Mouse (Mus musculus) Muller cell, postnatal 12 days (primary cell): ENCODE results near the gene Pam16.

ENCODE experiments used
- DNase-seq: peaks from one replicate; pipeline ENCODE4 v3.0.0-alpha.2; 2015; ENCODE audit errors: inconsistent ontology term

The Pam16 gene

DNA sequence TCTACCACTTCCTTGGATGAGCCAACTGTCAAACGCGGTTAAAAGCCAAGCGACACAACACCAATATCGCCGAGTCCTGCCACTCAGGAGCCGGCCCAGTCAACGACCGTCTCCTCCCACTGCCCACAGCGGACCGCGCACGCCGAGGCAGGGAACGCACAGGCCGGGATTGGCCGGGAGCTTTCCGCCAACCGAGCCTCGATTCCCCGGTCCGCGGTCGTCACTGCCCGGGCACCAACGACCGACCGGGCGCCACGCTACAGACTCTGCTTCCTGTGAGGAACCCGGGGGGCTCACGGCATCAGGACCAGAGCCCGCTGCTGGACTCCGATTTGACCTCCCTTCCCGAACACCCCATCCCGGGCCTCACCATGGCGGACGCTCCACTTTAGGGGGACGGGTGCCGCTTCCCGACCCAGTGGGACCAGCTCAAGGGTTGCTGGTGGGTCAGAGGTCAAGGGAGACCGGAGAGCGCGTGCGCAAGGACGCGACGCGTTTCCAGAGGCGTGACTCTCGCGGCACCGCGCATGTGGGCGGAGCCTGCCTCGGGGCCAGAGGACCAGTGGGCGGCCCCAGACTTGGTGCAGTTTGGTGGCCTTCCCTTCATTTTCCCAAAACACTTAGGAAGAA, at the start of gene Pam16:
Pam16 (minus strand) TSS at position 508 of the 630 bp plus-strand sequence.
- peak; percentile 93 for DNase-seq

DNA sequence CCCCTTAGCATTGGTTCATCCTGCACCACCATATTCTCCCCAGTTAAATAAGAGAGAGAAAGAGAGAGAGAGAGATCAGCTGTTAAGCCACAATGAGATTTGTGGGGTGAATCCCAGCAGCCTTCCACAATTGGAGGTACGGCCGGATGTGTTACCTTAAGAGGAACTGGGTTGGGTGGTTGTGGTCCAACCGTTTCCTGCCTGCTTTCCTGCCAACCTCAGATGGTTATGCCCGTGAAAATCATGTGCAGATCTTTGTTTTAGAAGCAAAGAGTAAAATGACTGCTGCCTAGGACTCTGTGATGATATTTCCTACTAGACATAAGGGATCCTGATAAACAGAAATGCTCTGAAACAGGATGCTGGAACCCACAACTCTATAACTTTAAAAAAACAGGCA, 49.3 kb upstream of the Pam16 start:
- DNase-seq = no peak

DNA sequence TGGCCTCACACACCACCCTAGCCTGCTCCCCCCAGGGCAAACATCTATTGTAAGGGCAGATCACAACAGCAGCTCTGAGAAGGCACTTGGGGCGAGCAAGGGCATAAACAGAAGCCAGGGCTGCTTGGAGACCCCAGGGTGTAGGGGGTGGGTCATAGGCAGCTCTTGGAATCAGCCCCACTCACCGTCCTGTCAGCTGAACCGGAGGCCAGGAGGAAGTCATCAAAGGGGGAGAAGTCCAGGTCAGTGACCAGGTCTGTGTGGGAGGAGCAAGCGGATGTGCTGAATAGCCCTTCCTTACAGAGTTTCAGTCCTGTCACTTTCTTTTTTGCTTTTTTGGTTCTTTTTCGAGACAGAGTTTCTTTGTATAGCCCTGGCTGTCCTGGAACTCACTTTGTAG, 45.5 kb upstream of the Pam16 start:
- no peak for DNase-seq

DNA sequence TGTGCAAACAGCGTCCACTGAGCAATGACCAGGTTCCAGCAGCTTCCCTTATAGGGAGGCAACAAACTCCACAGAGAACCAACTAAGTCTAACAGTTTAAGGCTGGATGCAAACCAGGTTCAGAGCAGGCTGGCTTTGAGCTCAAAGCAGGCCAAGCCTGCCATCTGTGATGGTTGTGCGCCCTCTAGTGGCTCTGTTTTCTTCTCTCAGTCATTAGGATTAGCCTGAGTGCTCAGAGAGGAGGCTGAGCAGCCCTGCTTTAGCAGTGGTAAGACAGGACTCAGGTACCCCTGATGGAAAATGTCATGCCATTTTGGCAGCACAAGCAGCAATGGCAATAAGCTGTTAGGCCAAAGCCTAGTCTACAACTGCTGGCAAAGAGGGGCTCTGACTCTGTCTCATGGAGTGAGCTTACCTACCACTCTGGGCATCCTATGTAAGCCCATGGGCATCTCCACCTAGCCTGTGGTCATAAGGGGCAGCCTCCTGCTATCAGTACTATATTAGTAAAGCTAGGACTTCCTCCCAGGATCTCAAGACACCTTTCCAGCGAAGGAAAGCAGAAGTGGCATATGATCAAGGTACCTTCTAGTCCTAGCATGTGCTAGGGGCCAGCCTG, 42.5 kb upstream of the Pam16 start:
- DNase-seq = peak; percentile 70

DNA sequence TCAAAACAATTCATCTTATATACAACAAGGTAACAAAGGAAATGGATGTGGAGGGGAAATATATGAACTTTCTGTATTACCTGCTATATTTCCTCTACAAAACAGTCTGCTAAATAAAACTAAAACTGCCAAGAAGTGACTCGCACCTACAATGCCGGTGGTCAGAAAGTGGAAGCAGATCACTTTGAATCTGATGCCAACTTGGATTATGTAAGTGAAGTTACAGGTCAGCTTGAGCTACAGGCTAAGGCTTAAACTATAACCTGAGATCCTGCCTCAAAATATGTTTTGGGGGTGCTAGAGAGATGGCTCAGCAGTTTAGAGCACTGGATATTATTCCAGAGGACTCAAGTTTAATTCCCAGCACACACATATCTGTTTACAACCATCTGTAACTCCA, 40.9 kb upstream of the Pam16 start:
- DNase-seq = no peak

DNA sequence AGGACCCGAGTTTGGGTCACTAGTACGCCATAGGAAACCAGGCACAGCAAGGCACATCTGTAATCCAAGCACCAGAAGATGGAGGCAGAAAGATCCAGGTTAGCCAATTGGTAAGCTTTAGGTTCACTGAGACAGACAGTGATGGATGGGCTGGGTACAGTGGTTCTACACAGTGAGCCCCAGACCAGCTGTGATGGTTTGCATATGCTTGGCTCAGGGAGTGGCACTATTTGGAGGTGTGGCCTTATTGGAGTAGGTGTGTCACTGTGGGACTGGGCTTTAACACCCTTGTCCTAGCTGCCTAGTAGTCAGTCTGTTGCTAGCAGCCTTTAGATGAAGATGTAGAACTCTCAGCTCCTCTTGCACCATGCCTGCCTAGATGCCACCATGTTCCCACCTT, 39.0 kb upstream of the Pam16 start:
- no peak for DNase-seq

DNA sequence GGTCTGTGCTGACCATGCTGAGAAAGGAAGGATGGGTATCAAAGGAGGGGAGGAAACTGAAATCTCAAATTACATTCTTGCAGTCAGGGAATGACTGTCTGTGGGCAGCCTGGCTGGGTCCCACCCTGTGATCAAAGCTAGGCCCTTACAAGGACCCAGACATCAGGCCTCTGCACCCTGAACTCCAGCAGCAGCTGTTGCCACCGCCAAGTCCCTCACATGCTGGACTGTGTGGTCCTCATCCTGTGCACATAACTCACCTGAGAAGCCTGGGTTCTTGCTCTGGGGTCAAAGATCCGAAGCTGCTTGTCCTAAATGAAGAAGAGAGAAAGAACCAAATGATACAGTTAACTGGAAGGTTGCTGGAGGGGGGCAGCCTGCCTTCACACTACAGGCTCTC, 36.8 kb upstream of the Pam16 start:
- no peak for DNase-seq

DNA sequence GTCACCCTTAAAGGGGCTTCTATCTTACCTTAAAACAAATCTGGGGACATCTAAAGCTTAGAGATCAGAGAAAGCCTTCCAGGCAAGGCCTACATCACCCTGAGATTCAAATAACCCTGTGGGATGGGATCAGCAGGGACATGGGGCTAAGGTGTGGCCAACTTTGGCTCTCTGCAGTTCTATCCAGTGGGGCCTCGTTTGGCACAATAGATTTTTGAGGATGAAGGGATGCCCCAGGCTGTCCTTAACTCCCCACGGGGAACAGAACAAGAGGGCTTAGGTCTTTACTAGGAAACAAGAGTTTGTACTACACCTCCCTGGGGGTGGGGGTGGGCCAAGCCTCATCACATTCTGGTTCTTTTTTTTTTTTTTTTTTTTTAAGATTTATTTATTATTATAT, 34.5 kb upstream of the Pam16 start:
- DNase-seq = no peak

GRCm38 (mm10) chr16:4658781-4659245, 34.0 kb upstream of the Pam16 start:
- DNase-seq = peak; percentile 79

- DNase-seq = no peak
These were observed 31.8 kb upstream of the Pam16 start for GRCm38 (mm10) chr16:4656571-4657081.

GRCm38 (mm10) chr16:4655764-4656570, 31.2 kb upstream of the Pam16 start:
- peak; percentile 48 for DNase-seq

- DNase-seq = peak; percentile 33
These were observed 30.5 kb upstream of the Pam16 start for GRCm38 (mm10) chr16:4655251-4655734.

- peak; percentile 46 for DNase-seq
These were observed 29.9 kb upstream of the Pam16 start for GRCm38 (mm10) chr16:4654706-4655105.

GRCm38 (mm10) chr16:4652707-4653416, 28.1 kb upstream of the Pam16 start:
- peak; percentile 85 for DNase-seq

DNA sequence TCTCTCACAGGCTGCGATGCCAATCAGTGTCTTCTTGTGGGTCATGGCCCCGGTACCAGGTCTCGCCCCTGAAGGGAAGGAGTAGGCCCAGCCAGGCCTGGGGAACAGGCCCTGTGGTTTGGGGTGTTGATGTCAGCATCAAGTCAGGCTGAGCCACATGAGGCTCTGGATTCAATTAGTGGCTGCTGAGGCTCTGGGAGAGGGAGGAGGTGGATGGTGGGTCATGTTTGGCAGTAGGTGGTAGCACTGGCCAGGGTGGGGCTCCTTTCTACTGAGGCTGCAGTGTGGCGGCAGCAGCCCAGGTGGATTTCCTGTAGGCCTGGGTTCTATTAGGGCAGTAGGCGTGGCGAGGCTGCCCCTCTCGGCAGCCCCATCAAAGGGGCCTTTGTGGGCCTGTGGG, 26.8 kb upstream of the Pam16 start:
- peak; percentile 32 for DNase-seq

DNA sequence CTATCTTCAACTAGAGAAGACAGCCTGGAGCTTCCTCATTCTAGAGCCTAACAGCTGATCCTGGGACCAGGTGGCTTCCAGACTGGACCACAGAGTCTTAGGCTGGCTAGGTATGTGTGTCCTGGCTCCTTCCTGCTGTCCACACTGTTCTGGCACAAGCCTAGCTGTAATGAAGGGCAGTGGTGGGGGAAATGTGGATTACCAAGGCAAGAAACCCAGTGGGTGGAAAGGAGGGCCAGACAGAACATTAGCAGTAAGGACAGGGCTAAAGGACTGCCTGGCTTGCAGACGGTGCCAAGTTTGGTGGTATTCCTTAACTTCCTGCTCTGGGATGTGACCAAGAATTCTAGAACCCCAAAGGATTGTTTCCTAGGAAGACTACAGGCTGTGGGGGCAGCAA, 26.3 kb upstream of the Pam16 start:
- DNase-seq = peak; percentile 4

GRCm38 (mm10) chr16:4650161-4650560, 25.4 kb upstream of the Pam16 start:
- DNase-seq = no peak

DNA sequence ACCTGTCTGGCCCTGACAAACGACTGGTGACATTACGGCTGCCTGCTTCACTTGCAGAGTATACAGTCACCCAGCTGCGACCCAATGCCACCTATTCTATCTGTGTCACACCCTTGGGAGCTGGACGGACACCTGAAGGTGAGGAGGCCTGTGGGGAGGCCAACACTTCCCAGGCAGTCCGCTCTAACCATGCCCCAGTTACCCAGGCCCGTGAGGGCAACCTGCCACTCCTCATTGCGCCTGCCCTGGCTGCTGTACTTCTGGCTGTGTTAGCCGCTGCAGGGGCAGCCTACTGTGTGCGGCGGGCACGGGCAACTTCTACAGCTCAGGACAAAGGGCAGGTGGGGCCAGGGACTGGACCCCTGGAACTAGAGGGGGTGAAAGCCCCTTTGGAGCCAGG, 24.9 kb upstream of the Pam16 start:
- DNase-seq = no peak

DNA sequence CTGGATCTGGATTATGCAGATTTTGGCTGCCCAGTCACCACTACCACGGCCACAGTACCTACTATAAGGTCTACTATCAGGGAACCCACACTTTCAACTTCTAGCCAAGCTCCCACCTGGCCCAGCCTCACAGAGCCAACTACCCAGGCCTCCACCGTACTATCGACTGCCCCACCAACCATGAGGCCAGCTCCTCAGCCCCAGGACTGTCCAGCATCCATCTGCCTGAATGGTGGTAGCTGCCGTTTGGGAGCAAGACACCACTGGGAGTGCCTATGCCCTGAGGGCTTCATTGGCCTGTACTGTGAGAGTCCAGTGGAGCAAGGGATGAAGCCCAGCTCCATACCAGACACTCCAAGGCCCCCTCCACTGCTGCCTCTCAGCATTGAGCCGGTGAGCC, 24.4 kb upstream of the Pam16 start:
- DNase-seq = no peak

DNA sequence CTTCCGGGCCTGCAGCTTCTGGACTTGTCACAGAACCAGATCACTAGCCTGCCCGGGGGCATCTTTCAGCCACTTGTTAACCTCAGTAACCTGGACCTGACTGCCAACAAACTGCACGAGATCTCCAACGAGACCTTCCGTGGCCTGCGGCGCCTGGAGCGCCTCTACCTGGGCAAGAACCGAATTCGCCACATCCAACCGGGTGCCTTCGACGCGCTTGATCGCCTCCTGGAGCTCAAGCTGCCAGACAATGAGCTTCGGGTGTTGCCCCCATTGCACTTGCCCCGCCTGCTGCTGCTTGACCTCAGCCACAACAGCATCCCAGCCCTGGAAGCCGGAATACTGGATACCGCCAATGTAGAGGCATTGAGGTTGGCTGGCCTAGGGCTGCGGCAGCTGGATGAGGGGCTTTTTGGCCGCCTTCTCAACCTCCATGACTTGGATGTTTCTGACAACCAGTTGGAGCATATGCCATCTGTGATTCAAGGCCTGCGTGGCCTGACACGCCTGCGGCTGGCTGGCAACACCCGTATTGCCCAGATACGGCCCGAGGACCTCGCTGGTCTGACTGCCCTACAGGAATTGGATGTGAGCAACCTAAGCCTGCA, 23.7 kb upstream of the Pam16 start:
- DNase-seq = no peak

GRCm38 (mm10) chr16:4647651-4648141, 22.9 kb upstream of the Pam16 start:
- peak; percentile 84 for DNase-seq
